Mouse (Mus musculus): ENCODE results near the gene Tbr1. TPM values are rescaled to one million over a fixed set of nuclear protein-coding genes. Genes with fewer than 3 reads are reported as not detected.

Gene Tbr1
- total RNA-seq, 1 experiment from 2014 or later = 1.5 TPM

DNA sequence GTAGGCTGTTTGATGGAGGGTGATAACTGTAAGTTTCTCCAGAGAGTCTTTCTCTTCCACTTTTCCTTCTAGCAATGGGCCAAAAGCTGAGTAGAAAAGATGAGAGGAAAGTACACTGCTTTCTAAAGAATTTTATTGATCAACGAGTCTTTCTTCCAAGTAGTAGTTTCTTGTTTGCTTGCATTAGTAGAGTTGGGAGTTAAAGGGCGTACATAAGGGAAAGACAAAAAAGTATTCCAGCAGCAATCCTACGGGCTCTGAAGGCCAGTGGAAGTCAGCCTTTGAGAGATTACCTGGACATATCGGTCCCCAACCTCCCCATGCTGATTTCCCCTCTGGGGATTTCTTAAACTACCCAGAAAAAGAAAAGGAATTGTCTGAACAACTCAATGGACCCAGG lies 8.0 kb downstream of the Tbr1 start:
- ATAC-seq (ENCODE audit: extremely low read depth, insufficient number of reproducible peaks, low FRiP score, poor library complexity, severe bottlenecking) = no peak

DNA sequence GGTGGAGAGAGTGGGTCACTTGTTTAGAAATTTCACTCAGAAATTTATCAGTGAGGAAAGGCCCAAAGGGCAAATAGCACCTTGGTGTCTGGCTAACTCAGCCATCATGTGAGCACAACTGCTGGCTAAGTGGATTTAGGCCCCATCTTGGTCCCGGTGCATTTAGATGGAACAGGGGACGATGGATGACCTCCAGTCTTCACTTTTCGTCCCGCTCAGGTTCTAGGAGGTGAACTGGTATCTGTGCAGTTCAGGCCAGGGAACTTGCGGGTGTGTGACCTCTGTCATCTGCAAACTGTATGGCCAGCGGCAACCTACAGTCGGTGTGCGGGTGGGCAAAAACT lies 8.4 kb downstream of the Tbr1 start:
- ATAC-seq (ENCODE audit: extremely low read depth, insufficient number of reproducible peaks, low FRiP score, poor library complexity, severe bottlenecking) = no peak

DNA sequence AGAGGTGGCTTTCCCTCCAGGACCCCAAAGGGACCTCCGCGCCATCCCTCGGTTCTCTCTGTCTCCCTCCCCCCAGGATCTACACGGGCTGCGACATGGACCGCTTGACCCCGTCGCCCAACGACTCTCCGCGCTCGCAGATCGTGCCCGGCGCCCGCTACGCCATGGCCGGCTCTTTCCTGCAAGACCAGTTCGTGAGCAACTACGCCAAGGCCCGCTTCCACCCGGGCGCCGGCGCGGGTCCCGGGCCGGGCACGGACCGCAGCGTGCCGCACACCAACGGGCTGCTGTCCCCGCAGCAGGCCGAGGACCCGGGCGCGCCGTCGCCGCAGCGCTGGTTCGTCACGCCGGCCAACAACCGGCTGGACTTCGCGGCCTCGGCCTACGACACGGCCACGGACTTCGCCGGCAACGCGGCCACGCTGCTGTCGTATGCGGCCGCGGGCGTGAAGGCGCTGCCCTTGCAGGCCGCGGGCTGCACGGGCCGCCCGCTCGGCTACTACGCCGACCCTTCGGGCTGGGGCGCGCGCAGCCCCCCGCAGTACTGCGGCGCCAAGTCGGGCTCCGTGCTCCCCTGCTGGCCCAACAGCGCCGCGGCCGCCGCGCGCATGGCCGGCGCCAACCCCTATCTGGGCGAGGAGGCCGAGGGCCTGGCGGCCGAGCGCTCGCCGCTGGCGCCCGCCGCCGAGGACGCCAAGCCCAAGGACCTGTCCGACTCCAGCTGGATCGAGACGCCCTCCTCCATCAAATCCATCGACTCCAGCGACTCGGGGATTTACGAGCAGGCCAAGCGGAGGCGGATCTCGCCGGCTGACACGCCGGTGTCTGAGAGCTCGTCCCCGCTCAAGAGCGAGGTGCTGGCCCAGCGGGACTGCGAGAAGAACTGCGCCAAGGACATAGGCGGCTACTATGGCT lies 9.0 kb downstream of the Tbr1 start:
- ATAC-seq (ENCODE audit: extremely low read depth, insufficient number of reproducible peaks, low FRiP score, poor library complexity, severe bottlenecking) = no peak

DNA sequence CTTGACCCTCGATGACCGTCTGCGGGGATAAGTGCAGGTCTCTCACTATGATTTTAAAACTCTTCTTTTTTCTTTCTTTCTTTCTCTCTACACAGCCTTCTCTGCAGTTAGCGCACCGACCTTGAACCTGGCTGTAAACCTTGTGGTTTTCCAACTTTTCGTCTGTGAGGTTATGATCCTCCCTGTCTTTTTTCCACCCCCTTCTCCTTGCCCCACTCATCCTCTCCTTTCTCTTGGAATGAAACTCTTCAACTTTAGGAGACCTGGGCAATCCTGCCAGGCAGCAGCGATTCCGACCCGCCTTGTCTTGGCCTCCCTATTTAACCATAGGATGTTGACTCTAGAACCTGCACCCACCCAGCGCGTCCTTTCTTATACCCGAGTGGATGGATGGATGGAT lies 9.8 kb downstream of the Tbr1 start:
- no peak for ATAC-seq (ENCODE audit: extremely low read depth, insufficient number of reproducible peaks, low FRiP score, poor library complexity, severe bottlenecking)

DNA sequence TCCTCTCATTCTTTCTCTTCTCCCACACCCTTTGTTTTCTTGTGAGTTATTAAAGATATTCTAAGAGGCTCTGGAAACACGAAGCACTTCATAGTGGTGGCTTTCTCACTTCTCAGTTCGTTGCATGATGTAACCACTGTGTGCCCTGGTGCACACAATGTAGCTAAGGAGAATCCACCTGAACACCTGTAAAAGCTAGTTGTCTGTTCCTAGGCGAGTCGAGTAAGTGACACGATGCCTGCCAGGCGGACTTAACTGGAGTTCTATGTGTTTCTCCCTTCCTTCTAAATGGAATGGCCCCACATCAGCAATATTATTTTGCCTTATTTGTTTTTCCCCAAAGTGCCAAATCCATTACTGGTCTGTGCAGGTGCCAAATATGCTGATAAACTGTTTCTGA lies 10.4 kb downstream of the Tbr1 start:
- no peak for ATAC-seq (ENCODE audit: extremely low read depth, insufficient number of reproducible peaks, low FRiP score, poor library complexity, severe bottlenecking)

DNA sequence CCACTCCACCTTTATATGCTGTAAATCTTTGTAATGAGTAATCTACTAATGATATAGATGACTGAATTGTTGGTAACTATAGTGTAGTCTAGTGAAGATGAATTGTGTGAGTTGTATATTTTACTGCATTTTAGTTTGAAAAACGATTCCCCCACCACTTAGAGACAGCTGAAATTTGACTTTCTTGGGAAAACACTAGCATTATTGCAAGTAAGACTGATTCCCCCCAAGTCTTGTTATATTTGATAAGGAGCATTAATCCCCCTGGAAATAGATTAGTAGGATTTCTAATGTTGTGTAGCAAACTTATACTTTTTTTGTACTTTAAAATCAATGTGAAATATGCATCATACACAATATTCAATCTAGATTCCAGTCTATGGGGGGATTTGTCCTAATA lies 10.8 kb downstream of the Tbr1 start:
- no peak for ATAC-seq (ENCODE audit: extremely low read depth, insufficient number of reproducible peaks, low FRiP score, poor library complexity, severe bottlenecking)

DNA sequence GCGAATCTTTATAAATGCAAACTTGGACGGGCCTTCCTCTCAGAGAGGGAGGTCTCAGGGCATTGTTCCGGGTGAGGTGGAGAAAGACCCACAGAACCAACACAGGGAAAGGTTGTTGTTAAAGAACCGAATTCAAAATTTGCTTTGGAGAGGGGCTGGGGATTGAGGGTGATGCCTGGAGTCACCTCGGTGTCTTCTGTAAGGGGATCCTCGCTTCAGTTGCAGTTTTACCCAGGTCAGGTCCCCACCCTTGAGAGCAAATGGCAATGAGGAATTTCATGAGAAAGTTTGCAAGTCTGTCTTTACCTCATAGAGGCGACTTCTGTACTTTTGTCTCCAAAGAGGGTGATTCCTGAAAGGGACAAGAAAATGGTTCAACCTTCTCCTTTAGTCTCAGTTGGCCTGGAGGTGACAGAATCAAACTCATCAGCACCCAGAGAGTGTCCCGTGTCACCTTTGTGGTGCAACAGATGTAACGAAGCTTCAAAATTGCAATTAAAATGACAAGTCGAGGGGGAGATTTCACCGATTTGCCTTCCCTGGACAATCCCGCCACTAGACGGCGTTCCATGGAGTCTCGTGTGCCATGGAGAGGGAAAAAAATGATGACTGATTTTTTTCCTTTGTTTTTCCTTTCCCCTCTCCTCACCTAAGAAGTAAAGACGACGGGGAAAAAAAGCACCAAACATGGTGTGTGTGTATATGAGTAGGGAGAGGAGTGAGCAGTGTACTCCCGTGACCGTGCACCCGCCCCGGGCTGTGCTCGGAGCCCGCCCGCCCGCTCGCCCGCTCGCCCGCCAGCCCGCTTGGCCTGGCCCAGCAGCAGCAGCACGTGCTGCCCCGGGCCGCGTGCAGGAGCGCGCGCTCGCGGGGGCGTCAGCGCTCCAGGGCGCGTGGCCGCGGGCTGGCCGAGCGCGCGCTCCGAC lies 12.1 kb downstream of the Tbr1 start:
- no peak for ATAC-seq (ENCODE audit: extremely low read depth, insufficient number of reproducible peaks, low FRiP score, poor library complexity, severe bottlenecking)

DNA sequence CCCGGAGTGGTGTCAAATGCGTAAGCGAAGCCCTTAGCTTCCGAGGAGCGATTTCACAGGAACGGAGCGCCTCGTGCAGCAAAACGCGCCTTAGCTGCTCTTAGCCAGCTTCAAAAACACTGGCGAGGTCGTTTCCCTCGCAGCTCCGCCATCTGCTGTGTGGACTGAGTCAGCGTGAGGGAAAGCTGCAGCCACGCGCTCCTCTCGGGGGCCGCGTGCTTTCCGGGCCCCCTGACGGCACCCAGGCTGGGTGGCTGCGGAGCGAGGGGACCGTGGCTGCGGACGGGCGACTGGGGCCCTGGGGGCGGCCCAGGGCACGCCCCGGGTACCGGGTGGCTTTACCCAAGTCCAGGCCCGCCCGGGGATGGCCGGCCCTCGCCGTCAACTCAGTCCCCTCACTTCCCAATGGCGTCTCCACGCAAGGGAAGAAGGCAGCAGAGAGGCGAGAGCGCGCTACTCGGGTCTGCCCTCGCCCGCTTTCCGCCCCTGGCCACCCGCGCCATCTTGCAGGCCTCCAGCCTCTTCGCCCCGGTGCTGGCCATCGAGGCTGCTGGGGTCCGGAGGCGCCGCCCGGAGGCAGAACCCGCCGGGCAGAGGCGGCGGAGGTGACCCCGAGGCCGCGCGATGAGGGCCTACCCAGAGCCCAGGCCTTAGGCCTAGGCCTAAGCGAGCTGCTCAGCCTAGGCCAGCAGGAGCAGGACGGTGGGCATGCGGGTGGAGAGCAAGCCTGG lies 13.0 kb downstream of the Tbr1 start:
- ATAC-seq (ENCODE audit: extremely low read depth, insufficient number of reproducible peaks, low FRiP score, poor library complexity, severe bottlenecking) = no peak

DNA sequence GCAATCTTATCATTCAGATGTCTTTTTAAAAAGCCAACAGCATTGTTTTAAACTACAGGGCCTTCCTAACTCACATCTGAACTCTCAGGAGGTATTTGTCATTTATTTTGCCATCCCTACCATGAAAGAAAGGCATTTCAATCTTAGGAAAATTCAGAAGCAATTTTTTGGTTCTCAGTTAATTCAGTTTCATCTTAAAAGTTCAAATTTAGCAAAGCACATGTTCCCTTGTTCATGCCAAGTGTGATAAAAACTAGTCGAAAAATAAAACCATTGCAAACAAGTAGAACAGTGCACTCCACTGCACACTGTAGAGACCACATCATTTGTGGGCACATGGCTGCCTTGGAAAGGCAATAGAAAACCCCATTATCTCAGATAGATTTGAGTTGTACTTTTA lies 15.5 kb downstream of the Tbr1 start:
- no peak for ATAC-seq (ENCODE audit: extremely low read depth, insufficient number of reproducible peaks, low FRiP score, poor library complexity, severe bottlenecking)

DNA sequence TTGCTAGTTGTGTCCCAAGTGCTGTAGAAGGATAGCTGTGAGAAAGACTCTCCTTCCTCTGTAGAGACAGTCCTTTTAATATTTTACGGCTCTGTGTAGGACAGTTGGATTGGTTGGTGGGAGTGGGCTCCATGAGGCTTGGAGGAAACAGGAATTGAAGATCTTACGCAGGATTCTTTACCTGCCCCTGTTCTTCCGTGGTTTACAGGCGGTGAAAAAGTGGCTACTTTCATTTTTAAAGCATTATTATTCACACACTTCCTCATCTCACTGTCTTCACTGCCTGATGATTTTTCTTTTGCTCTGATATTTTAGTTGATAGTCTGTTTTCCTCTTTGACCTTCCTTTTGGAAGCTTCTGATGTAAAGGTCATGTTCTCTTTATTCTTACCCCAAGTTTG lies 17.5 kb downstream of the Tbr1 start:
- ATAC-seq (ENCODE audit: extremely low read depth, insufficient number of reproducible peaks, low FRiP score, poor library complexity, severe bottlenecking) = no peak

DNA sequence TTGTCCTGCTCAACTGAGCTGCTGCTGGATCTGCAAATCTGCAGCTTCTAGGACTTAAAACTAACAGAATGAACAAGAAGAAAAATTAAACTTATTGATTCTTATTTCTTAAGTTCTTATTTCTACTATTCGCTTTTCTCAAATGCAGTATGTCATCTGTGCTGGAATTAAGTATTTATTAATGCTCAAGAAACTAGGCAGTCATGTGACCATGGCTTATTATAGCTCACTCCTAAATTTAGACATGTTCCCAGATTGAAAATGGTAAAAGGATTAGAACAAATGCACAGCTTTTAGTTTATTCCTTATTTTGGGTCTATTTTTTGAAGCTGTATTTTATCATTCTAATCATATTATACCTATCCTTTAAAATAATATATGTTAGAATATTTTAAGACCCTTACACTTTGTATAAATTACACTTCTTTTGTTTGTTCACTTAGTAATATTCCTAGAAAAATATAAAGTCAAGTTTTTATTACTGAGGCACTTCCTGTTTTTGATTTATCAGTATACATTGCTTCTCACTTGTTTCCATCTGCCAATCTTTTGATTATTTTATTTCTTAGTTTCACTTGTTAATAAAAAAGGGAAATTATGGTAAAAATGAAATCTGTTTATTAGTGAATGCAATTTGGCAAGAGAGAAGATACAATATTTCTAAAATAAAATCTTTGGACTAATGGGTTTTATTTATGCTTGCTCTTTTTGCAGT lies 20.9 kb downstream of the Tbr1 start:
- no peak for ATAC-seq (ENCODE audit: extremely low read depth, insufficient number of reproducible peaks, low FRiP score, poor library complexity, severe bottlenecking)

DNA sequence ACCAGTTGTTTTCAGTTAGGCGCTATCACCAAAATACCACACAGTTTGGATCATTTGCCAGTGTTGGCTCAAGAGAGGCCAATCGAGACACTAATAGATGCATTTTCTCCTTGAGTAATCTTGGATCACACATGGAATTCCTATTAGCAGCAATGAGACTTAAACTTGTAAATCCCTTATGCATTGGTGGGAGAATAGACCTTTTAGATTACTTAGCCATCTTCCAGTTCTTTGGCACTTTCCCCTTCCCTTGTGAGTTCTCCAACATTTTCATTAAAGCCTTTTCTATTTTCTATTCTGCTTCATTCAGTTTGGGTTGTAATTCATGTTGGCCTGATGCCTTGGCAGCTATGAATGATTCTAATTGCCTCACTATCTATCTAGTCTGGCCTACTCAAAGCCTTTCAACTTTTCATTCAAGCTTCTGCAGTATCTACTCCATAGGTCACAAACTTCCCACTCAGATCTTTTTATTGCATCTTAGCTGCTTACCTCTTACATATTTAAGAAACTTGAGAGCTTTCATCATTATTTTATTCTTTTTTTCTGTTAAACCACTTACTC lies 34.6 kb downstream of the Tbr1 start:
- no peak for ATAC-seq (ENCODE audit: extremely low read depth, insufficient number of reproducible peaks, low FRiP score, poor library complexity, severe bottlenecking)

Other genes starting within 250 kb of the Tbr1 start
- 101 and 104 TPM in 2 replicates for gene Tank, start 224.3 kb upstream of the Tbr1 start, total RNA-seq (2017)
- gene Psmd14, start 91.2 kb upstream of the Tbr1 start, total RNA-seq (2017) = 54.8 and 77.2 TPM in 2 replicates
- 0.23 TPM in 1 of 2 replicates, not detected in the other for gene Slc4a10, start 243.5 kb downstream of the Tbr1 start, total RNA-seq (2017)